Mouse (Mus musculus) intestine, postnatal 0 days (tissue): Measurements from ENCODE around the gene Ccl6. TPM values are rescaled to one million over a fixed set of nuclear protein-coding genes. Genes with fewer than 3 reads are reported as not detected.

ENCODE experiments used
- ATAC-seq: fragments of 200-750 bp; cut with Nextera tagmentation; 2 replicates; pipeline ENCODE4 v1.8.0; 2017; ENCODE audit warnings: mild to moderate bottlenecking, moderate TSS enrichment, moderate library complexity
- H3K27ac ChIP-seq: fragments of 300-500 bp; sonication (generic); 2 replicates; pipeline ENCODE4 v1.5.1; 2014; ENCODE audit warnings: mild to moderate bottlenecking, low read depth, low read length, moderate library complexity
- H3K27me3 ChIP-seq: fragments of 300-500 bp; sonication (generic); replicated peaks from 2 replicates; pipeline ENCODE4 v1.6.1; 2014; ENCODE audit warnings: low read length, mixed read lengths; ENCODE audit not compliant: control insufficient read depth, insufficient read depth
- H3K36me3 ChIP-seq: fragments of 300-500 bp; sonication (generic); 2 replicates; pipeline ENCODE4 v1.6.1; 2014; ENCODE audit warnings: mild to moderate bottlenecking, moderate library complexity; ENCODE audit not compliant: control insufficient read depth, insufficient read depth
- H3K4me1 ChIP-seq: fragments of 300-500 bp; sonication (generic); replicated peaks from 2 replicates; pipeline ENCODE4 v1.6.1; 2014; ENCODE audit warnings: antibody characterized with exemption, low read length, mixed read lengths; ENCODE audit not compliant: control insufficient read depth, insufficient read depth
- H3K4me2 ChIP-seq: fragments of 300-500 bp; sonication (generic); replicated peaks from 2 replicates; pipeline ENCODE4 v1.6.1; 2014; ENCODE audit warnings: low read depth, mild to moderate bottlenecking, moderate library complexity
- H3K4me3 ChIP-seq: fragments of 300-500 bp; sonication (generic); 2 replicates; pipeline ENCODE4 v1.5.1; 2014; ENCODE audit warnings: low read depth, low read length
- H3K9ac ChIP-seq: fragments of 300-500 bp; sonication (generic); 2 replicates; pipeline ENCODE4 v1.6.1; 2014; ENCODE audit warnings: mild to moderate bottlenecking, low read depth, low read length
- H3K9me3 ChIP-seq: fragments of 300-500 bp; sonication (generic); 2 replicates; pipeline ENCODE4 v1.6.1; 2016; ENCODE audit warnings: mixed run types; ENCODE audit not compliant: control insufficient read depth
- CTCF ChIP-seq: sonication (generic); IDR thresholded peaks from 2 replicates; pipeline ENCODE4 v1.5.1; 2016; ENCODE audit warnings: low read depth, mild to moderate bottlenecking, control low read depth, antibody characterized with exemption, moderate library complexity
- WGBS: fragments of 180-500 bp; shearing (Covaris S2); extraction: QIAGEN DNeasy Blood & Tissue Kit; methylation state at CpG from one replicate; pipeline ENCODE4 v1.1.7; 2014; 5-methylcytosine and 5-hydroxymethylcytosine counted together
- polyA plus RNA-seq: library from polyadenylated mRNA; unstranded; fragments of >200 nt; fragmentation: Nextera tagmentation; extraction: Ambion mirVana; gene quantifications from 2 replicates; pipeline ENCODE4 v1.2.1, GENCODE M21; 2015

Ccl6 gene
- polyA plus RNA-seq, 1 experiment from 2014 or later: 100 TPM

DNA sequence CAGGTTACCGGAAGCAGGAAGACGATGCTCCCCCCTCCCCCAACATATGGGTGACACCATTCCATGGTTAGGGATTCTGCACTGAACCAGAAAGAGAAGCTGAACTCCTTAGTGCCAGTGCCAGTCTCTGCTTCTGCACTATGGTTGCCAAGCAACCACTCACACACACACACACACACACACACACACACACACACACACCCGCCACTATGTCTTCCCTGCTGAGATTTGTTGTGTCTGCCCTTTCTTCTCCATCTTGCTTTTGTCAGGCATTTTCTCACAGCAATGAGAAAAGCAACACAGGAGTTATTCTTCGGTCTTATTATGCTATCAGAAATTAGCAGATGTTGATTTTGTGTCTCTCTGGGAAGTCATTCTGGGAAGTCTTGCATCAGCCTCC, 41.5 kb upstream of the Ccl6 start:
- Histone ChIP-seq H3K36me3 (no peaks in the 10 kb centered on the region), H3K9me3 (no peaks in the 10 kb centered on the region), H3K4me1 (no peaks in the 10 kb centered on the region), H3K27ac (no peak overlapping the region), H3K27me3 (no peaks in the 10 kb centered on the region), H3K4me2 (no peak overlapping the region), H3K9ac (no peak overlapping the region), H3K4me3 (no peak overlapping the region)
- WGBS: 60% methylated on average over 4 of the region's 4 CpGs
- no peak for ATAC-seq
- no peak for TF ChIP-seq CTCF

DNA sequence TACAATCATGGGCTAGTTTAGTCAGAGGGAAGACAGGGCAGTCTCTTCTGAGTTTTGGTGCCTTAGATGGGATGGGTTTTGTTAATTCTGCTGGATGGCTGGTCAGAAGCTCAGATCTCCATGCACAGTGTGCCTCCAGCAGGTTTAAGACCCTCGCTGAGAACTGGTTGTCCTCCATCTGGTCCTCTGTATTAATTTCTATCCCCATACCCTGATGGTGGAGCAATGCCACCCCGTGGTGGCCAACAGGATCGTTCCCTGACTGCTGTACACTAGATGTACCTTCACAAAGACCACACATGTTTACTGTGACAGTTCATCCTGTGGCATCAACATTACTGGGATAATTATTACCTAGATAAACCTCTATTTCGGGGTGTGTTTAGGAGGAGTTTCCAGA, 39.9 kb upstream of the Ccl6 start:
- no peaks in the 10 kb centered on the region for H3K27me3 ChIP-seq
- no peaks in the 10 kb centered on the region for H3K36me3 ChIP-seq
- no peak for ATAC-seq
- H3K4me2 ChIP-seq: no peak overlapping the region
- H3K4me3 ChIP-seq: no peak overlapping the region
- TF ChIP-seq CTCF: peak; percentile 70
- no peaks in the 10 kb centered on the region for H3K4me1 ChIP-seq
- no peak overlapping the region for H3K9ac ChIP-seq
- no peaks in the 10 kb centered on the region for H3K9me3 ChIP-seq
- no peak overlapping the region for H3K27ac ChIP-seq
- WGBS: 53% methylated on average over 4 of the region's 4 CpGs

GRCm38 (mm10) chr11:83631065-83631464, 38.2 kb upstream of the Ccl6 start:
- Histone ChIP-seq H3K9me3 (no peaks in the 10 kb centered on the region), H3K36me3 (no peaks in the 10 kb centered on the region), H3K9ac (no peak overlapping the region), H3K4me2 (no peak overlapping the region), H3K27ac (no peak overlapping the region), H3K4me3 (no peak overlapping the region), H3K4me1 (no peaks in the 10 kb centered on the region), H3K27me3 (no peaks in the 10 kb centered on the region)
- TF ChIP-seq CTCF: no peak
- no peak for ATAC-seq
- WGBS: 70% methylated on average over 2 of the region's 2 CpGs

GRCm38 (mm10) chr11:83630630-83631029, 37.7 kb upstream of the Ccl6 start:
- no peaks in the 10 kb centered on the region for H3K4me1 ChIP-seq
- H3K27me3 ChIP-seq: no peaks in the 10 kb centered on the region
- H3K4me2 ChIP-seq: no peak overlapping the region
- no peak overlapping the region for H3K9ac ChIP-seq
- H3K4me3 ChIP-seq: no peak overlapping the region
- no peaks in the 10 kb centered on the region for H3K9me3 ChIP-seq
- peak; percentile 41; the same call in 1 of the 2 replicates for ATAC-seq
- H3K36me3 ChIP-seq: no peaks in the 10 kb centered on the region
- no peak overlapping the region for H3K27ac ChIP-seq
- 61% methylated on average over 1 of the region's 1 CpGs for WGBS
- no peak for TF ChIP-seq CTCF

DNA sequence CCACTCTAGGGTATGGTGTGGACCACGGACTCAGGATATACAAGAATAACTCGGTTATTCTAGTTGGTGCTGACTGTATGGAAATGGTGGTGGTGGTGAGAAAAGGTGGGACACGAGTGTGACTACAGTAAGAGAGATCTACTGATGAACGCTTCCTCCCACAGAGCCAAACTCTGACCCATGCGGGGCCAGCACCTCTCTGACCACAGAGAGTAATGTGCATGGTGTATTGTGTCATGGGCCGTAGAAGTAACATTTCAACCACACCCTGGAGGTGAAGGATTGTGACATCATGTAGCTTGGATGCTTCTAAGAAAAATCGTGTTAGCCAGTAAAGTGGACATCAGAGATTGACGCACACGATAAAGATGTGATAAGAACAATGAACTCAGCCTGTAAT, 35.9 kb upstream of the Ccl6 start:
- Histone ChIP-seq H3K4me2 (no peak overlapping the region), H3K4me3 (no peak overlapping the region), H3K9me3 (no peaks in the 10 kb centered on the region), H3K9ac (no peak overlapping the region), H3K36me3 (no peaks in the 10 kb centered on the region), H3K27me3 (no peaks in the 10 kb centered on the region), H3K4me1 (no peaks in the 10 kb centered on the region), H3K27ac (no peak overlapping the region)
- no peak for TF ChIP-seq CTCF
- ATAC-seq: no peak
- 80% methylated on average over 9 of the region's 9 CpGs for WGBS

DNA sequence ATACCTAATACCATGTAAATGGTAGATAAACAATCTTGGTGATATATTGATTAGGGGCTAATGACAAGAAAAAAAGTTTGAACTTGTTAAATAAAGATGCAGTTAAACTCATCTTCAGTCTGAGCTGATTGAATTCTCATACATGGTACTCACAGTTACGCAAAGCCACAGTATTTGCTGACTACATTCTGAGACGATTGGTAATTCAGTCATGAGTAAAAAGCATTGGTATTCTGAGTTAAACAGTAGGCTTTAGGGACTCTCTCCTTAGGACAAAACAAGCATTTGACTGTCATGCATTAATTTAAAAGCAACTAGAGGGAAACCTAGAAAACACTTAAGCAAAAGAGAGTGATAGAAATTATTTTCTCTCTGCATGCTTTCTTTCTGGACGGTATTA, 30.7 kb upstream of the Ccl6 start:
- Histone ChIP-seq H3K9ac (no peak overlapping the region), H3K27me3 (no peaks in the 10 kb centered on the region), H3K36me3 (no peaks in the 10 kb centered on the region), H3K9me3 (no peaks in the 10 kb centered on the region), H3K4me3 (no peak overlapping the region), H3K4me1 (no peaks in the 10 kb centered on the region), H3K4me2 (no peak overlapping the region), H3K27ac (no peak overlapping the region)
- TF ChIP-seq CTCF: no peak
- no peak for ATAC-seq
- WGBS: 81% methylated on average over 3 of the region's 3 CpGs

DNA sequence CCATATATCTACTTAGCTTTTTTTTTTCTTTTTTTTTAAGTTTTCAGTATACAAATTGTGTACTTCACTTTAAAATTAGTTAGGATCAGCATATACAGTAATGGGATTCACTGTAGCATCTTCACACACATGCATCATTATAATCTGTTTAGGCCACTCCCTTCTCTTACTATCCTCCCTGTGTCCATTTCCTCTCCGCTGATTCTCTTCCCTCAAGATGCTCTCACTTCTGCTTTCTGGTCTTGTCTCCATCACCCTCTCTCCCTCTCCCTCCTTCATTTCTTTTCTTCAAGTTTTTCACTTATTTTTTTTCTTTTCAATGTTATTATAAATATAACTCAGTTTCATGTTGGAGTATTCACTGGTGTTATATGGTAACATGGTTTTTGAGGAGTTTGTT, 26.1 kb upstream of the Ccl6 start:
- no peaks in the 10 kb centered on the region for H3K27me3 ChIP-seq
- no peaks in the 10 kb centered on the region for H3K9me3 ChIP-seq
- H3K4me2 ChIP-seq: no peak overlapping the region
- no peaks in the 10 kb centered on the region for H3K4me1 ChIP-seq
- no peak for ATAC-seq
- no peak overlapping the region for H3K9ac ChIP-seq
- H3K27ac ChIP-seq: no peak overlapping the region
- no peak for TF ChIP-seq CTCF
- H3K36me3 ChIP-seq: no peaks in the 10 kb centered on the region
- WGBS: 97% methylated on average over 1 of the region's 1 CpGs
- no peak overlapping the region for H3K4me3 ChIP-seq
